Mouse (Mus musculus): Measurements from ENCODE around the gene Hrc.

DNA sequence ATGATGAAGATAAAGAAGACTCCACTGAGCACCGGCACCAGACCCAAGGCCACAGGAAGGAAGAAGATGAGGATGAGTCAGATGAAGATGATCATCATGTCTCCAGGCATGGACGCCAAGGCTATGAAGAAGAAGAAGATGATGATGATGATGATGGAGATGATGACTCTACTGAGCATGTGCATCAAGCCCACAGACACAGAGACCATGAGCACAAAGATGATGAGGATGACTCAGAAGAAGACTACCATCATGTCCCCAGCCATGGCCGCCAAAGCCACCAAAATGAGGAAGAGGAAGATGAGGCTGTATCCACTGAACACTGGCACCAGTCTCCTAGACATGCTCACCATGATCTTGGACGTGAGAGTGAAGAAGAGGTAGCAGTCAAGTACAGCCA lies 1.2 kb downstream of the Hrc start:
- TF ChIP-seq CTCF (conservative IDR thresholded peaks at IDR 0.05 in 1 of 2, IDR thresholded peaks at IDR 0.05 in 1 of 2; ENCODE audit: low read depth in 2 of 2, low read length in 2 of 2) (no peak), UBTF (IDR thresholded peaks at IDR 0.05; ENCODE audit: low read depth, low read length) (no peak), POLR2A (IDR thresholded peaks at IDR 0.05; ENCODE audit: low read depth, low read length) (no peak), ZKSCAN1 (IDR thresholded peaks at IDR 0.05; ENCODE audit: borderline replicate concordance, low read depth, low read length) (no peak), EP300 (IDR thresholded peaks at IDR 0.05; ENCODE audit: low read length) (peak; percentile 34; the same call in 1 of the 2 replicates), ZNF384 (IDR thresholded peaks at IDR 0.05; ENCODE audit: low read depth, low read length) (no peak), MXI1 (IDR thresholded peaks at IDR 0.05; ENCODE audit: low read depth, low read length) (no peak), RCOR1 (conservative IDR thresholded peaks at IDR 0.05; ENCODE audit: low read depth, low read length) (no peak), ETS1 (conservative IDR thresholded peaks at IDR 0.05; ENCODE audit: low read depth, low read length) (no peak), GABPA (IDR thresholded peaks at IDR 0.05; ENCODE audit: insufficient replicate concordance, low read depth, low read length) (no peak), E2F4 (IDR thresholded peaks at IDR 0.05; ENCODE audit: insufficient replicate concordance, low read depth, low read length) (no peak), TCF12 (IDR thresholded peaks at IDR 0.05; ENCODE audit: low read depth, low read length) (no peak), USF1 (IDR thresholded peaks at IDR 0.05; ENCODE audit: low read depth, low read length) (no peak), HCFC1 (IDR thresholded peaks at IDR 0.05; ENCODE audit: low read depth, low read length) (no peak)
